Mouse (Mus musculus) liver, adult 2 months (tissue): ENCODE data around the gene Ttc21b.

Source experiments
- CTCF ChIP-seq: fragments of 200-500 bp; IDR thresholded peaks from 2 replicates; pipeline ENCODE4 v1.5.1; 2011; ENCODE audit warnings: low read depth, low read length, control low read depth
- POLR2A ChIP-seq: fragments of 200-500 bp; IDR thresholded peaks from 2 replicates; pipeline ENCODE4 v1.6.1; 2011; ENCODE audit warnings: low read length, control low read depth; ENCODE audit not compliant: insufficient read depth; ENCODE audit errors: extremely low read depth

DNA sequence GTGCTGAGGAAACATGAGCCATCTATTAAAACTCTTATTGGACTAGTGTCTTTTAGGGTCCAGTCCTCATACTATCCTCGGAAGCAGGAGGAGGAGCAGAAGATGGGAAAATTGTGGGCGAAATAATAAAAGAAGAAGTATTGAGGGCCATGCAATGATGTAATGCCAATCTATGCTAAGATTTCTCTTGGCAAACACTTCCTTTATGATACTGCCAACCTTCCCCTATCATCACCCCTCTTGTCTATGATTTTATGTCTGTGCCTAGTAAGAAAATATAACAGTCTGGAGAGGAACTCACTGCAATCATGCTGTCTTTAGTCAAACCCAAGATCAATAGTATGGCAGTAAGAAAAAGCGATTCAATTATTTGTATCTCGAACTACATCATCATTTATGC, 113.1 kb downstream of the Ttc21b start:
- TF ChIP-seq POLR2A (no peak), CTCF (no peak)
